Mouse (Mus musculus) limb, embryonic 14.5 days (tissue): ENCODE results near the gene Duox1. TPM values are rescaled to one million over a fixed set of nuclear protein-coding genes. Genes with fewer than 3 reads are reported as not detected.

ENCODE experiments used
- ATAC-seq: fragments of 200-750 bp; cut with Nextera tagmentation; 2 replicates; pipeline ENCODE4 v1.8.0; 2017; ENCODE audit warnings: low read depth, moderate number of reproducible peaks, moderate TSS enrichment; ENCODE audit not compliant: low FRiP score
- DNase-seq: peaks from one replicate; pipeline ENCODE4 v3.0.0-alpha.2; 2015; ENCODE audit warnings: low spot score
- H3K27ac ChIP-seq: fragments of 300-500 bp; sonication (generic); replicated peaks from 2 replicates; pipeline ENCODE4 v1.5.1; 2014; ENCODE audit warnings: low read depth, mild to moderate bottlenecking, low read length, moderate library complexity, mixed read lengths
- H3K27me3 ChIP-seq: fragments of 300-500 bp; sonication (generic); 2 replicates; pipeline ENCODE4 v1.6.1; 2014; ENCODE audit warnings: low read length, mixed read lengths; ENCODE audit not compliant: control insufficient read depth, insufficient read depth
- H3K36me3 ChIP-seq: fragments of 300-500 bp; sonication (generic); 2 replicates; pipeline ENCODE4 v1.6.1; 2014; ENCODE audit warnings: mild to moderate bottlenecking, low read length, moderate library complexity, mixed read lengths; ENCODE audit not compliant: control insufficient read depth, insufficient read depth
- H3K4me1 ChIP-seq: fragments of 300-500 bp; sonication (generic); 2 replicates; pipeline ENCODE4 v1.6.1; 2014; ENCODE audit warnings: antibody characterized with exemption, low read length, mixed read lengths; ENCODE audit not compliant: control insufficient read depth, insufficient read depth
- H3K4me2 ChIP-seq: fragments of 300-500 bp; sonication (generic); replicated peaks from 2 replicates; pipeline ENCODE4 v1.6.1; 2014; ENCODE audit warnings: low read depth, mild to moderate bottlenecking, low read length, moderate library complexity; ENCODE audit not compliant: severe bottlenecking
- H3K4me3 ChIP-seq: fragments of 300-500 bp; sonication (generic); replicated peaks from 2 replicates; pipeline ENCODE4 v1.5.1; 2014; ENCODE audit warnings: low read length
- H3K9ac ChIP-seq: fragments of 300-500 bp; sonication (generic); 2 replicates; pipeline ENCODE4 v1.6.1; 2014; ENCODE audit warnings: mild to moderate bottlenecking, low read depth, low read length, moderate library complexity; ENCODE audit not compliant: severe bottlenecking
- H3K9me3 ChIP-seq: fragments of 300-500 bp; sonication (generic); 2 replicates; pipeline ENCODE4 v1.6.1; 2016; ENCODE audit warnings: low read length; ENCODE audit not compliant: control insufficient read depth
- POLR2A ChIP-seq: fragments of 200-500 bp; IDR thresholded peaks from 2 replicates; pipeline ENCODE4 v1.8.0; 2012; ENCODE audit warnings: inconsistent platforms, mild to moderate bottlenecking, moderate library complexity, borderline replicate concordance; ENCODE audit not compliant: insufficient read depth, insufficient read length; ENCODE audit errors: extremely low read depth
- WGBS: fragments of 180-500 bp; shearing (Covaris S2); extraction: QIAGEN DNeasy Blood & Tissue Kit; methylation state at CpG from one replicate; pipeline ENCODE4 v1.1.7; 2014; 5-methylcytosine and 5-hydroxymethylcytosine counted together
- polyA plus RNA-seq, 2 experiments: library from polyadenylated mRNA; depleted of rRNA in 1 of 2; stranded (reverse) in 1 of 2; unstranded in 1 of 2; fragments of >200 nt; fragmentation: Nextera tagmentation in 1 of 2; extraction: Ambion mirVana in 1 of 2; gene quantifications; 2 replicates each; pipeline versions ENCODE4 v1.2.1 to v1.2.3; 2012 to 2014

Gene Duox1
- polyA plus RNA-seq, 2 experiments: 1.2 to 1.6 TPM

- H3K4me2 ChIP-seq: no peak overlapping the region
- H3K36me3 ChIP-seq: no peaks in the 10 kb centered on the region
- H3K27ac ChIP-seq: no peak overlapping the region
- H3K4me1 ChIP-seq: peaks cover 21% of the 10 kb centered on the region
- H3K4me3 ChIP-seq: no peak overlapping the region
- no peak overlapping the region for H3K9ac ChIP-seq
- DNase-seq: no peak
- ATAC-seq: no peak
- WGBS: 13% methylated on average over 14 of the region's 14 CpGs
- H3K27me3 ChIP-seq: peaks cover 90% of the 10 kb centered on the region
- H3K9me3 ChIP-seq: no peaks in the 10 kb centered on the region
- TF ChIP-seq POLR2A: no peak
Observed at GRCm38 (mm10) chr2:122299911-122300655, 15.4 kb upstream of the Duox1 start.

- H3K9me3 ChIP-seq: no peaks in the 10 kb centered on the region
- ATAC-seq: no peak
- H3K27ac ChIP-seq: no peak overlapping the region
- H3K9ac ChIP-seq: no peak overlapping the region
- H3K4me3 ChIP-seq: peak overlapping the region; percentile 35; the same call in 1 of the 2 replicates
- H3K4me2 ChIP-seq: no peak overlapping the region
- no peak for DNase-seq
- no peak for TF ChIP-seq POLR2A
- H3K27me3 ChIP-seq: peaks cover 90% of the 10 kb centered on the region
- WGBS: 10% methylated on average over 14 of the region's 14 CpGs
- no peaks in the 10 kb centered on the region for H3K36me3 ChIP-seq
- H3K4me1 ChIP-seq: peaks cover 21% of the 10 kb centered on the region
Observed at GRCm38 (mm10) chr2:122300656-122301020, 14.8 kb upstream of the Duox1 start.

- 1% methylated on average over 43 of the region's 48 CpGs for WGBS
- H3K9me3 ChIP-seq: no peaks in the 10 kb centered on the region
- H3K4me3 ChIP-seq: peak overlapping the region; percentile 35
- peak overlapping the region; percentile 60 for H3K4me2 ChIP-seq
- no peak for TF ChIP-seq POLR2A
- peaks cover 88% of the 10 kb centered on the region for H3K27me3 ChIP-seq
- no peak for ATAC-seq
- H3K36me3 ChIP-seq: no peaks in the 10 kb centered on the region
- peaks cover 21% of the 10 kb centered on the region for H3K4me1 ChIP-seq
- no peak overlapping the region for H3K27ac ChIP-seq
- H3K9ac ChIP-seq: peak overlapping the region; percentile 38; the same call in 1 of the 2 replicates
- no peak for DNase-seq
Observed at GRCm38 (mm10) chr2:122301081-122301920, 14.2 kb upstream of the Duox1 start.

DNA sequence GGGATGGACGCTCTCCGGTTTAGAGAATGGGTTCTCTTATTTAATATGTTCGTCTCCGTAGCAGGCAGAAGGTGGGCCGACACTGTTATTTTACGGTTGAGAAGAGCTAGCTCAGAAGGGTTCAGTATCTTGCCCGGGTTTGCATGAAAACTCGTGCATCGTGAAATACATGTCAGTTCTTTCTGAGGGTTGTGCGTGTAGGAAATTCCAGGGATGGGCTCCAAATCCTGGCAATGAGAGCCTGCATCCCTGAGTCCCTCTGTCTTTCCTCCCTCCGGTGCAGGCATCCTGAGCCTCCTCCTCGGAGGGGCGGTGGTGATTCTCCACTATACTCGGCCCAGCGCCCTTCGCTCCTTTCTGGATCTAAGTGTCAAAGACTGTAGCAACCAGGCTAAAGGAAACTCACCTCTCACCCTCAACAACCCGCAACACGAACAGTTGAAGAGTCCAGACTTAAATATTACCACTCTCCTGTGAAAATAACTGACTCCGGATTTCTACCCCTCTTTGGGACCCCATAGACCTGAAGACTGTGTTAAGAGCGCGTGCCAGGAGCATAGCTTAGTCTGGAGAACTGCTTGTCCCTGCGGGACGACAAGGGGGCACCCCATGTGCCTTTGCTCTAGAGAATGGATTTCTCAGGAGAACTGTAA is 13.4 kb upstream of the Duox1 start:
- Histone ChIP-seq H3K27me3 (peaks cover 85% of the 10 kb centered on the region), H3K4me2 (peak overlapping the region; percentile 60), H3K9ac (peak overlapping the region; percentile 38; the same call in 1 of the 2 replicates), H3K27ac (no peak overlapping the region), H3K4me1 (peaks cover 21% of the 10 kb centered on the region), H3K4me3 (peak overlapping the region; percentile 35), H3K36me3 (no peaks in the 10 kb centered on the region), H3K9me3 (no peaks in the 10 kb centered on the region)
- ATAC-seq (no peak), DNase-seq (no peak)
- WGBS: 9% methylated on average over 23 of the region's 23 CpGs
- no peak for TF ChIP-seq POLR2A
